Mouse (Mus musculus) naive thymus-derived CD4-positive, alpha-beta T cell, adult 2 months (primary cell): Measurements from ENCODE around the gene Vmn1r197.
"Not testable (repeated sequence)": the region's sequence is repeated elsewhere in the genome, so short reads cannot be mapped to it uniquely, and the experiment has no call there.

ENCODE experiments used
- DNase-seq: peaks from one replicate; pipeline ENCODE4 v3.0.0-alpha.2; 2011; ENCODE audit warnings: low read depth

The Vmn1r197 gene

DNA sequence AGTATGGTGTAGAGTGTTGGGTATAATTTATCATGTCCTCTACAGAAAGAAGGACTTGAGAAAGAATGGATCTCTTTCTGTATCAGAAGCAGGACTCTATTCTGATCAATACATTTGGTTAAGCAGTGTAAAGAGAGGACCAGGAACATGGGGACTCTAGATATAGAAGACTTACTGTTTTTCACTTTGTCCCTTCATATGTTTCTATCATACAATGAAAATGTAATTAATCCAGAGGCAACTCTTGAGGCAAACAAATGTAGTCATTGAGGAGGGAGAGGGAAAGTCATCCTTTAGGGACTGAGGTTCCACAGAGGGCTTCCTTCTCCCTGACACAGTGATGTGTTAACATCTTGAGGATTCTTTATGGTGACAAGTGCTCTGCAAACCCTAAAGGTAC, at the start of gene Vmn1r197:
Gene Vmn1r197 (plus strand): TSS at position 301 of the 400 bp plus-strand sequence.
- no peak for DNase-seq

- DNase-seq = no peak
Measured at GRCm38 (mm10) chr13:22284578-22284977, 39.8 kb upstream of the Vmn1r197 start.

DNA sequence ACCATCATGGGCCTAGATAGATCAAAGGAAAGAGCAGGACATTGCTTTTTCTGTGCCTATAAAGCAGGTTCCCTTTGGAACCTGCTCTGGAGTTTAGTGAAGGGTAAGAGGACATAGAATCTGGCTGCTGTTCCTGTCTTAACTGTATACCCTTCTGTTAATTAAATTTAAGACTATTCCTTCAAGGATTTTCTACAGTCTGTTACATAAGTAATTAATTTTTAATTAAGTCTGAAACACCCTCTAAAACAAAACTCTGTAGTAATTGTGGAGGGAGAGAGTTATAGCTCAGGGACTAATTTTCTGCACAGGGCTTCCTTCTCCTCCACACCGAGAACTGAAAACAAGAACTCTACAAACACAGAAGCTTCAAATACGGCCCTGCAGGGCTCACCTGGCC, 34.8 kb upstream of the Vmn1r197 start, which contains the start of gene Vmn1r196:
Gene Vmn1r196 (plus strand): TSS at position 301 of the 400 bp plus-strand sequence.
- DNase-seq = no peak

- DNase-seq = not testable (repeated sequence)
Measured at GRCm38 (mm10) chr13:22308075-22308474, 16.3 kb upstream of the Vmn1r197 start.

DNA sequence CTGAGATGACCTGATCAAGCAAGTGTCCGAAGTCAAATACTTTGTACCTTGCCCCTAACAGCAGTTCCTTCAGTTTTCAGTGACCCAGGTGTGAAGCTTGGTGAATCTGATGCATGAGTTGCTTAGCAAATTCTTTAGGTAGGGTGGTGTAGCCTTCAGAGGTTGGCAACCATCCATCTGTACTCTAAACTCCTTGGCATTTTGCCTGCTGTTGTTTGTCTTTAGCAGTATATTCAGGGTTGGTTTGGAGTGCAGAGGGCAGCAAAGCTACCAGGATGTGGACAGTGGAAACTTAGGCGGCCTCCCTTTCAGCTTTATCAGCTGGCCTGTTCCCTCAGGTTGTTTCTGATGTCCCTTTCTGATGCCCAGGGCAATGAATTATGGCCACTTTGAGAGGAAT, 9.0 kb upstream of the Vmn1r197 start:
- DNase-seq = no peak

DNA sequence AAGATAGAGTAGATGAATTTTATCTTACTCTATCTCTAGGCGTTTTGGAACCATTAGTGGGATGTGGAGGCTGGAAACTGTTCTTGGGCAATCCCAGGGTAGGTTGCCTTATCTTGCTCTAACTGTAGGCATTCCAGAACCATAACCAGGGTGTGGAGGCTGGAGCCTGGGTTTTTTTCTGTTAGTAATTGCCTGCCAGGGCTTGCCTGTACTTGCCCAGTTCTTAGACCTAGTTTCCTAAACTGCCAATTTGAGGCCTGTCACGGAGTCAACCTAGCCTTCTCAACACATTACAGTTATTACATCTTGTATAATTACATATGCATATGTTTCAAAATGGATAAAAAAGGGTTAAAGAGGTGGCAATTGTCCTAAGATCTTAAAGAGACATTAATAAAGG, 7.0 kb upstream of the Vmn1r197 start:
- no peak for DNase-seq

DNA sequence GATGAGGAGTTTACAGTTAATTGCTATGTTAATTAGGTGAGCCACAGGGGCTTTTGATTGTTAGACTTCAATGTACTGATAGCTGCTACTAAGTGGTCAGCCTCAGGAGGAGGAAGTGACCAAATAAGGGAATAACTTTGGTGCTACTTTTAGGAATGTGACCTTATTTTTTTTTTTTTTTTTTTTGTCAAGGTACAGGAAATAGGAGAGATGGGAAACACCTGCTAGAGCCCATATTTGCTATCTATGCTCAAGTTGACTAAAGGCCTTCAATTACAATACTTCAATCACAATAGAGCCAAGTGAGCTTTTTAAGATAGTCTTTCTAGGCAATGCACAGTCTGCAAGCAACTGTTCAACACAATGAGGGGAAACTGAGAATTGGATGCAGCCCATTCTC, 4.3 kb upstream of the Vmn1r197 start:
- DNase-seq = no peak

- DNase-seq = no peak
Measured at GRCm38 (mm10) chr13:22333269-22333668, 8.9 kb downstream of the Vmn1r197 start.

DNA sequence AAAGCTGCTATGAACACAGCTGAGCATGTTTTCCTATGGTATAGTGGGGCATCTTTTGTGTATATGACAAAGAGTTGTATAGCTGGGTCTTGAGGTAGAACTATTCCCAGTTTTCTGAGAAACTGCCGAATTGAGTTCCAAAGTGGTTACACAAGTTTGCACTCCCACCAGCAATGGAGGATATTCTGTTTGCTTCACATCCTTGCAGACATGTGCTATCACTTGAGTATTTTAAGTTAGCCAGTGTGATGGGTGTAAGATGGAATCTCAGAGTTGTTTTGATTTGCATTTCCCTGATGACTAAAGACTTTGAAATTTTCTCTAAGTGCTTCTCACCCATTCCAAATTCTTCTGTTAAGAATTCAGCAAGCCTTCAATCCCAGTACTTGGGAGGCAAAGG, 11.2 kb downstream of the Vmn1r197 start:
- no peak for DNase-seq

- no peak for DNase-seq
Measured at GRCm38 (mm10) chr13:22350064-22350463, 25.7 kb downstream of the Vmn1r197 start, which contains the start of gene Vmn1r198. TSS of gene Vmn1r198 (plus strand) at chr13:22350364.

GRCm38 (mm10) chr13:22350813-22351212, 26.4 kb downstream of the Vmn1r197 start:
- DNase-seq = no peak

- no peak for DNase-seq
Measured at GRCm38 (mm10) chr13:22379518-22379917, 55.1 kb downstream of the Vmn1r197 start, which contains the start of gene Vmn1r199. TSS of gene Vmn1r199 (plus strand) at chr13:22379818.

DNA sequence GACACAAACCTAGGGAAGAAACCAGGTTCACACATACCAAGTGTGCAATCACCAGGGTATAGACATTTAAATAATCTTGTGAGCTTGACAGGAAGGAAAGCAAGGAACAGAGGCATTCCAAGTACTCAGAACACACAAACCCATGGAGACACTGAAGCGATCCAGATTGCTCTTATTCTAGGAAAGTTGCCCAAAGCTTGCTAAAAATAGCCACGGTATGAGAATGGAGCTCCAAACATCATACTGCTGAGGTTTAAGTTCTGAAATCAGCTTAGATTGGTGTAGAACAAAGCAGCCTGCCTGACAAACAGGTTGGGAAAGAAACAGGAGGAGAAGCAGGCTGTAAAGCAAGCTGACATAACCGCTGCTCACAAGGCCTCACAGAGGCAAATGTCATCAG, 56.7 kb downstream of the Vmn1r197 start:
- DNase-seq = not testable (repeated sequence)
